Mouse (Mus musculus): Measurements from ENCODE around the gene Gstm6. TPM values are rescaled to one million over a fixed set of nuclear protein-coding genes. Genes with fewer than 3 reads are reported as not detected.

Gstm6 gene
- polyA plus RNA-seq, 1 experiment from 2014 or later, result 10.4 TPM

DNA sequence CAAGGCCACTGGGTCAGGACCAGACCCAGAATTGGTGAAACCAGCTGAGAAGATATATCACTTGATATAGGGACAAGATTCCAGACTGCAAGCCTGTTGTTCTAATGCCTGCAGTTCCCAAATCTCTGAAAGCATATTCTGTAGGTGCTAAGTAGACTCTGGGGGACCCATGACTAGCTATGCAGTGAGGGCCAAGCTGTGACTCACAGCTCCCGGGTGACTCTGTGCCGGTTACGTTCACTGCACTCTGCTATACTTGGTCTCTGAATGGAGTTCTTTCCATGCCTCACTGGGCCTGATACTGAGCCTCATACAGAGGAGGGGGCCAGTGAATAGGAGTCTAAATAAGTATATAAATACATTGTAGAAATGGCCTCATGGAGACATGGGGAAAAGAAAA lies 15.7 kb downstream of the Gstm6 start:
- Histone ChIP-seq H3K9me3 (replicated peaks) (no peaks in the 10 kb centered on the region), H3K36me3 (no peaks in the 10 kb centered on the region), H3K27ac (no peak overlapping the region), H3K4me3 (no peak overlapping the region), H3K4me2 (no peak overlapping the region), H3K9ac (no peak overlapping the region), H3K4me1 (replicated peaks) (peaks cover 13% of the 10 kb centered on the region), H3K27me3 (no peaks in the 10 kb centered on the region)
- 76% methylated on average over 3 of the region's 3 CpGs for WGBS
- no peak for ATAC-seq (replicated peaks; ENCODE audit: insufficient number of reproducible peaks, insufficient read depth, low FRiP score, low read depth)

DNA sequence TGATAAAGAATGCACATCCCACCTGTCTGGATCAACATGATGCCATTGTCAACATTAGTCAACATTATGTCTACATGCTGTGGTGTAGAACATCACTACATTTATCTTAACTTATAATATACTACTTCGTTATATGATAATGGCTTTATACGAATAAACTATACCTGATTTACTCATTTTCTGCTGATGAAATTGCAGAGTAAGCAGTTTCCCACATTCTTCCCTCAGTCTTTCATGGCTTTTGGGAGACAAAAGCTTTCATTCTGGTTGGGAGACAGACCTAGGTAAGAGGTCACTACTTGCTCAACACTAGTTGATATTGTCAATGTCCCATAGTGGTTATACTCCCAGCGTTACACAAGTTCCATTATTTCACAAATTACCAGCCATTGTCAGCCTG lies 18.2 kb downstream of the Gstm6 start:
- 80% methylated on average over 3 of the region's 3 CpGs for WGBS
- no peaks in the 10 kb centered on the region for H3K4me1 ChIP-seq (replicated peaks)
- no peaks in the 10 kb centered on the region for H3K9me3 ChIP-seq (replicated peaks)
- no peaks in the 10 kb centered on the region for H3K36me3 ChIP-seq
- H3K9ac ChIP-seq, result no peak overlapping the region
- no peaks in the 10 kb centered on the region for H3K27me3 ChIP-seq
- no peak overlapping the region for H3K27ac ChIP-seq
- ATAC-seq (replicated peaks; ENCODE audit: insufficient number of reproducible peaks, insufficient read depth, low FRiP score, low read depth), result no peak
- H3K4me3 ChIP-seq, result no peak overlapping the region
- no peak overlapping the region for H3K4me2 ChIP-seq

DNA sequence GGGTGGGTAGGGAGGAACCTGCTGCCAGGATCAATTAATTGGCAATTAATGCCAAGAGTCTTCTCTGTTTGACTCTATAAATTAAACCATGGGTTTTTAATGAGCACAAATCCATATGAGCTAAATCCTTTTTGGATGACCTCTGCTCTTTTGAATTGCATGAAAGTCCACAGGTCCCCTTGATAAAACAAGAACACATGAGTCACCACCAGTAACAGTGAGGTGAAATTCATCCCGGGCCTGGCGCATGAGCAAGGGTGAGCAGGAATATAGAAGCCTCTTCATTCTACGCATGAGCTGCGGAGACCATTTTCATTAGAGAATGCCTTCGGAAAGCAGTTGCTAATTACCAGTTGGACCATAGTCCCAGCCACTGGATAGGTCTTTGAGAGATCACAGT lies 23.2 kb downstream of the Gstm6 start:
- Histone ChIP-seq H3K27me3 (0 out of 2 replicates have a peak, but pooled peaks cover 3% of the 10 kb centered on the region), H3K4me1 (replicated peaks) (no peaks in the 10 kb centered on the region), H3K36me3 (no peaks in the 10 kb centered on the region), H3K27ac (no peak overlapping the region), H3K9me3 (replicated peaks) (no peaks in the 10 kb centered on the region), H3K4me2 (no peak overlapping the region), H3K4me3 (no peak overlapping the region), H3K9ac (no peak overlapping the region)
- no peak for ATAC-seq (replicated peaks; ENCODE audit: insufficient number of reproducible peaks, insufficient read depth, low FRiP score, low read depth)
- WGBS, result 88% methylated on average over 5 of the region's 5 CpGs

DNA sequence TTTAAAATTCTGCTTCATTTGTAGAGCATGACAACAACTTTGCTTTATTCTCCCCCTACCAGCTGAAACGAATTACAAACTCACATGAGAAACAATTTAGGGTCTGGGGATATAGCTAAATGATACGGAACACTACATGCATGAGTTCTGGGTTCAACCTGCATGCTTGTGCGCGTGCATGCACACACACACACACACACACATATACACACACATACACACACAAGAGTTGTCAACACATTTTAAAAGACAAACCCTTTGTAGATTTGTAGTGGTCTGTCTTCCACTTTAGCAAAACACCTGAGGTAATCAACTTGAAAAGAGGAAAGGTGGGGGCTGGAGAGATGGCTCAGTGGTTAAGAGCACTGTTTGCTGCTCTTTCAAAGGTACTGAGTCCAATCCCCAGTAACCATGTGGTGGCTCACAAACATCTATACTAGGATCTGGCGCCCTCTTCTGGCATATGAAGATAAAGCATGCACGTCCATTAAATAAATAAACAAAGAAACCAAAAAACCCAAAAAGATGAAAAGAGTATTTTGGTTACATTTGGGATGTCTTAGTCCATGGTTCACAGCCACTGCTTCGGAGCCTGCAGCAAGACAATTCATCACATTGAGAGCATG lies 25.7 kb downstream of the Gstm6 start:
- H3K4me1 ChIP-seq (replicated peaks), result no peaks in the 10 kb centered on the region
- WGBS, result 54% methylated on average over 7 of the region's 7 CpGs
- H3K27me3 ChIP-seq, result 0 out of 2 replicates have a peak, but pooled peaks cover 3% of the 10 kb centered on the region
- H3K27ac ChIP-seq, result no peak overlapping the region
- no peak for ATAC-seq (replicated peaks; ENCODE audit: insufficient number of reproducible peaks, insufficient read depth, low FRiP score, low read depth)
- no peaks in the 10 kb centered on the region for H3K36me3 ChIP-seq
- no peak overlapping the region for H3K4me3 ChIP-seq
- H3K9ac ChIP-seq, result no peak overlapping the region
- H3K9me3 ChIP-seq (replicated peaks), result no peaks in the 10 kb centered on the region
- H3K4me2 ChIP-seq, result no peak overlapping the region

DNA sequence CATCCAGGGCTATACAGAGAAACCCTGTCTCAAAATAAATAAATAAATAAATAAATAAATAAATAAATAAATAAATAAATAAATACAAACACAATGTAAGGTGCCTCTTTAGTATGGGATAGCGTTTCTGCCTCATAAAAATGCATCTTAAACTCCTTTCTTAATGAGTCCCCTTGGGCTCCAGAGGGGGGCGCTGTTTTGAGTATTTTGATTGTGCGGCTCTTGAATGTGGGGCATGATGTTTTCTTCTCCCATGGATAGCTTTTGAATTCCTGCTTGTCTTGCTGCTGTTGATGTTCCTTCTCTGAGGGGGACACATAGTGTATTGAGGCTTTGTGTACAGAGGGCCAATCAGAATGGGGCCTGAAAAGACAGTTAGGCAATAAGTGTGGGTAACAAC lies 26.5 kb downstream of the Gstm6 start:
- Histone ChIP-seq H3K27me3 (0 out of 2 replicates have a peak, but pooled peaks cover 3% of the 10 kb centered on the region), H3K4me2 (no peak overlapping the region), H3K27ac (no peak overlapping the region), H3K36me3 (no peaks in the 10 kb centered on the region), H3K4me3 (no peak overlapping the region), H3K9ac (no peak overlapping the region), H3K9me3 (replicated peaks) (no peaks in the 10 kb centered on the region), H3K4me1 (replicated peaks) (no peaks in the 10 kb centered on the region)
- 78% methylated on average over 3 of the region's 3 CpGs for WGBS
- ATAC-seq (replicated peaks; ENCODE audit: insufficient number of reproducible peaks, insufficient read depth, low FRiP score, low read depth), result no peak

DNA sequence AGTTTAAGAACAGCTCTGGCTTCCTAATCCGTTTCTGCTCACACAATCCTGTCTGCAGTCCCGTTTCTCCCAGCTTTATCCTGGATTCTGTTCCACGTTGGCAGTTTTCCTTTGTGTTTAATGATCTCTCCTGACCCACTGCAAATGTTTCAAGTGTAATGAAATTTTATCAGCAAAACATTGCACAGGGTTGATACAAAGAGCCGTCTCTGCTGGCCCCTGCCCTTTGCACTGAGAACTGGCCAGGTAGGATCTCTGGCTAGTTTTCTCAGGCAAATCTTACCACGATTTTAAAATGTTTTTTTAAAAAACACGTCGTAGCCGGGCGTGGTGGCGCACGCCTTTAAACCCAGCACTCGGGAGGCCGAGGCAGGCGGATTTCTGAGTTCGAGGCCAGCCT lies 26.9 kb downstream of the Gstm6 start:
- no peaks in the 10 kb centered on the region for H3K4me1 ChIP-seq (replicated peaks)
- H3K4me3 ChIP-seq, result no peak overlapping the region
- no peak overlapping the region for H3K27ac ChIP-seq
- H3K36me3 ChIP-seq, result no peaks in the 10 kb centered on the region
- WGBS, result 75% methylated on average over 15 of the region's 15 CpGs
- H3K27me3 ChIP-seq, result 0 out of 2 replicates have a peak, but pooled peaks cover 3% of the 10 kb centered on the region
- ATAC-seq (replicated peaks; ENCODE audit: insufficient number of reproducible peaks, insufficient read depth, low FRiP score, low read depth), result no peak
- H3K9me3 ChIP-seq (replicated peaks), result no peaks in the 10 kb centered on the region
- H3K9ac ChIP-seq, result no peak overlapping the region
- no peak overlapping the region for H3K4me2 ChIP-seq

DNA sequence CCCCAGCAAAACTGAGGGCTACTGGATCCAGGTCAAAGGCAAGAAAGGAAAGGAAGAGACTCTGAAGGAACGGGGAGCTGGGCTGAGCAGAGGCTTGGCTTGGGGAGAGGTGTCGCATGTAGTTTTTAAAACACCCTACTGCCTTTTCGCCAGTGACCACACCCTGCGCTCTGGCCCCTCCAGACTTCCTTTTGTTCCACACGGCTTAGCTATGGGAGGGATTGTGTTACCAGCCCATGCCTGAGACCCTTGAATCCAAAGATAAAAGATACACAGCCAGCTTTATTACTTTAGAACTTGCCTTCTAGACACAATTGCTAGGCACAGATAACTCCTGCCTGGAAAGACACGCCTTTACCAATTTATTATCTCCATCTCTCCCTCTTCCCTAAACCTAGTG lies 37.6 kb downstream of the Gstm6 start:
- H3K36me3 ChIP-seq, result no peaks in the 10 kb centered on the region
- WGBS, result 54% methylated on average over 6 of the region's 6 CpGs
- peaks cover 3% of the 10 kb centered on the region; the same call in 1 of the 2 replicates for H3K27me3 ChIP-seq

DNA sequence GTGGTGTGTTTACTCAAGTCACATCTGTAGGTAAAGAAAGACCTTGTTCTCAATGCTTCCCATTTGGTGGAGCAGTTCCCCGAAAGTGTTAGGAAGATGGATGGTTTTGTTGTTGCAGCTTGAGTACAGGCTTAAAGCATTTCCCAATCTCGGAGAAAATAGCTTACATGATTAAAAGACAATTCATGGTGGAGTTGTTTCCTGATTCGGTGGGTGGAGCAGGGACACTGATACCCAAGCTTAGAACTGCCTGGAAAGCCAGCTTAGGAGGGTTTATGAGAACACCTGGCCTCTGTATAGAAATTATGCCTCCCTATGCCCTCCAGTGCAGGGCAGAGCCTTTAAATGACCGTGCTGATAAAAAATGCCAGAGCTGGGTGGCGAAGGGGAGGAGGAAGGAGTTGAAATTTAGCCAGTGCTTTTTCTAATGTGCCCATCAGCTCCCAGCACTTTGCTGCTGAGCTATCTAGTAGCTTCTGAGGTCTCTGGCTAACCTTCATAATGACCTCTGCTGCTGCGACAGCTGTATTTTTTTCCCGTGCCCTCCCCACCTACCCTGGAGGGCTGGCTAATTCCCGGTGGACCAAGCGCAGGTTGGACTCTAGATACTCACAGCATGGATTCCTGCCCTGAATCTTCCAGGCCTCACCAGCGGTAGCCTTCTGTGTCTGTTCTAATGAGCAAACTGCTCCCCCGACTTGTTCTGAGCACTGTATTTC lies 42.4 kb downstream of the Gstm6 start:
- H3K4me1 ChIP-seq (replicated peaks), result peaks cover 10% of the 10 kb centered on the region
- H3K4me2 ChIP-seq, result no peak overlapping the region
- H3K27me3 ChIP-seq, result no peaks in the 10 kb centered on the region; the same call in 1 of the 2 replicates
- no peaks in the 10 kb centered on the region for H3K36me3 ChIP-seq
- ATAC-seq (replicated peaks; ENCODE audit: insufficient number of reproducible peaks, insufficient read depth, low FRiP score, low read depth), result no peak
- H3K4me3 ChIP-seq, result no peak overlapping the region
- WGBS, result 47% methylated on average over 11 of the region's 11 CpGs
- no peaks in the 10 kb centered on the region for H3K9me3 ChIP-seq (replicated peaks)
- H3K9ac ChIP-seq, result no peak overlapping the region
- H3K27ac ChIP-seq, result 0 out of 2 replicates have a peak overlapping the region, but pooled peaks have one; percentile 34

More for the DNA sequence above, 37.6 kb downstream of the Gstm6 start:
- Histone ChIP-seq H3K27ac (no peak overlapping the region), H3K4me3 (no peak overlapping the region), H3K9ac (no peak overlapping the region), H3K4me2 (no peak overlapping the region), H3K4me1 (replicated peaks) (peaks cover 5% of the 10 kb centered on the region), H3K9me3 (replicated peaks) (no peaks in the 10 kb centered on the region)
- ATAC-seq (replicated peaks; ENCODE audit: insufficient number of reproducible peaks, insufficient read depth, low FRiP score, low read depth), result no peak

DNA sequence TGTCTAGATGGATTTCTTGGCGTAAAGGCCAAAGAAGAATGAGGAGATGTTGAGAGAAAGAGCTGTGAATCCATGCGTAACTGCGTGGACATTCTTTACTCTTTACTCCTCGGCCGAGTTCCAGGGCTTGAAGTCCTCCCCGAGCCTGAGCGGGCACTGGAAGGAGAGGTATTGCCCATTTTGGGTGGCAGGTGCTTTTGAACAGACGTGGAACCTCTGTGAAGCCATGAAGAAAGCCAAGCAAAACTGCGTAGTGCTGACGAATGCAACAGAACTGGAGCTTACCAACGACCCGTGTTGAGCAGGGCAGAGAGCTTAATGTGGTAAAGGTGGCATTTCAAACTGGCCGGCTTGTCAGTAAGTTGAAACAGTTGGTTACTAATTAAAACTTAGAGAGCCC lies 44.9 kb downstream of the Gstm6 start:
- Histone ChIP-seq H3K27me3 (no peaks in the 10 kb centered on the region), H3K9ac (no peak overlapping the region), H3K4me3 (no peak overlapping the region), H3K9me3 (replicated peaks) (no peaks in the 10 kb centered on the region), H3K4me2 (no peak overlapping the region), H3K4me1 (replicated peaks) (peaks cover 15% of the 10 kb centered on the region), H3K27ac (no peak overlapping the region), H3K36me3 (no peaks in the 10 kb centered on the region)
- WGBS, result 90% methylated on average over 13 of the region's 13 CpGs
- ATAC-seq (replicated peaks; ENCODE audit: insufficient number of reproducible peaks, insufficient read depth, low FRiP score, low read depth), result no peak

DNA sequence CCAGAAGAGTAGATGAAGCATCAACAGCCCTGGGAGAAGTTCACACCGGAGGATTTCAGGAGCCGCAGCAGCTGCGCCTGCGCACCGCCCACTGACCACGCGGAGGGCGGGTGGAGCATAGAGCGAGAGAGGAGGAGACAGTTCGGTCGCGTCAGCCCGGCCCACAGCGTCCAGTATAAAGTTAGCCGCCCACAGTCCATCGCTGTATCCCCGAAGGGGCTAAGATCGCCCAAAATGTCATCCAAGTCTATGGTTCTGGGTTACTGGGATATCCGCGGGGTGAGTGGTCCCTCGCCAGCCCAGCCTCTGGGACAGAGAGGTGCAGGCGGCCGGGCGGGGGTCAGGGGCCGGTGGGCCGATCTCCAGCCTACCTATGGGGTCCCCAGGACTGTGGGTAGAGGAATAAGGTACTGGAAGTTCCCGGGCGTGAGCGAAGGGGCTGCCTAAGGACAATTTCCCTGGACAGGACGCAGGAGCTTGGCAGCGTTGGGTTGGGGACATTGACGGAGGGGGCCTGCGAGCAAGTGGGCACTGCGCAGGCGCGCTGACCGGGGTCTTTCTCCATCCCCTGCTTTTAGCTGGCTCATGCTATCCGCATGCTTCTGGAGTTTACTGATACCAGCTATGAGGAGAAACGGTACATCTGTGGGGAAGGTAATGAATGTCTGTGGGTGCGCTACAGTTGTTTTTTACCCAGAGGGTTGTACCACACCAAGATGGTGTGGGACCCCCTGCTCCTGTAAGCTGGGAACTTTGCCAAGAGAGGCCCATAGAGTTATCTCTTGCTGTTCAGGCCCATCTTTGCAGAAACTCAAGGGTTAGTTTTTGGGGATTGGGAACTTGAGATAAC lies 47.6 kb downstream of the Gstm6 start, which contains the start of gene Gstm5:
Gene Gstm5 (plus strand): TSS at position 102 of the 850 bp plus-strand sequence.
- H3K27me3 ChIP-seq, result no peaks in the 10 kb centered on the region
- peak; percentile 93 for ATAC-seq (replicated peaks; ENCODE audit: insufficient number of reproducible peaks, insufficient read depth, low FRiP score, low read depth)
- 5% methylated on average over 40 of the region's 40 CpGs for WGBS
- H3K27ac ChIP-seq, result peak within 1 kb of the TSS; percentile 77
- peak within 1 kb of the TSS; percentile 89 for H3K4me2 ChIP-seq
- H3K4me3 ChIP-seq, result peak within 1 kb of the TSS; percentile 75
- H3K36me3 ChIP-seq, result no peaks in the 10 kb centered on the region
- peak within 1 kb of the TSS; percentile 78 for H3K9ac ChIP-seq
- H3K9me3 ChIP-seq (replicated peaks), result no peaks in the 10 kb centered on the region
- peaks cover 10% of the 10 kb centered on the region for H3K4me1 ChIP-seq (replicated peaks)

DNA sequence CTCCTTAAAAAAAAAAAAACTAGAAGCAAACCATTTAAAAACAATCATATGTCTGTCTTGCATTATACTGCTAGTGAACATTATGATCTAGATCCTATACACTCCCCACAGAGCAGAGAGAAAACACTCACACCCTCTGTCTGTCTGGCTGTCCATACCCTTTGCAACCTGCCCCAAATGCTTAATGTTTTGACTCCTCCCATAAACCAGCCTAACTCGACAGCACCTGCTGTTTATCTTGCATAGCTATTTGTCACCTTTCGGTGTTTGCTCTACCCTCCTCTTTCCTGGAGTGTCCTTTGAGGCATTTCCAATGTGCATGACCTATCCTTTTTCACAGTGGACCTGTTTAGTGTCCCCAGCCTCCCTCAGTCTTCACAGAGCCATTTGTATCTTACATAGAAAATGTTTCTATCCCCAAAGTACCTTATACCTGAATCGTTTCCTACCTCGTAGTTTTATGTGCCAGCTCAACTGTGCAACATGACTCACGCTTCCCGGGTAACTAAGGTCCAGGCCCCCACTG lies 48.3 kb downstream of the Gstm6 start:
- H3K4me2 ChIP-seq, result peak overlapping the region; percentile 89
- no peaks in the 10 kb centered on the region for H3K9me3 ChIP-seq (replicated peaks)
- peaks cover 10% of the 10 kb centered on the region for H3K4me1 ChIP-seq (replicated peaks)
- H3K27ac ChIP-seq, result 0 out of 2 replicates have a peak overlapping the region, but pooled peaks have one; percentile 19
- no peak for ATAC-seq (replicated peaks; ENCODE audit: insufficient number of reproducible peaks, insufficient read depth, low FRiP score, low read depth)
- no peaks in the 10 kb centered on the region for H3K27me3 ChIP-seq
- H3K36me3 ChIP-seq, result no peaks in the 10 kb centered on the region
- WGBS, result 7% methylated on average over 6 of the region's 6 CpGs
- H3K9ac ChIP-seq, result peak overlapping the region; percentile 78
- peak overlapping the region; percentile 75 for H3K4me3 ChIP-seq
